Mouse (Mus musculus): ENCODE measurements around the gene Myh7.
"Not testable (repeated sequence)": the region's sequence is repeated elsewhere in the genome, so short reads cannot be mapped to it uniquely, and the experiment has no call there.

Gene Myh7

GRCm38 (mm10) chr14:54994136-54994868 is at the start of gene Myh7:
Gene Myh7, minus strand, starts transcription at chr14:54994626.
- DNase-seq (ENCODE audit: low spot score), result no peak

GRCm38 (mm10) chr14:55043694-55044093 is 49.3 kb upstream of the Myh7 start:
- DNase-seq (ENCODE audit: low spot score), result not testable (repeated sequence)

GRCm38 (mm10) chr14:55032695-55033225 is 38.3 kb upstream of the Myh7 start:
- peak; percentile 23 for DNase-seq (ENCODE audit: low spot score)

- DNase-seq (ENCODE audit: low spot score), result peak; percentile 60
Observed at GRCm38 (mm10) chr14:55029034-55029698, 34.7 kb upstream of the Myh7 start.

GRCm38 (mm10) chr14:55028333-55028835 is 34.0 kb upstream of the Myh7 start:
- peak; percentile 68 for DNase-seq (ENCODE audit: low spot score)

GRCm38 (mm10) chr14:55027653-55028052 is 33.2 kb upstream of the Myh7 start:
- DNase-seq (ENCODE audit: low spot score), result peak; percentile 39

- DNase-seq (ENCODE audit: low spot score), result peak; percentile 23
Observed at GRCm38 (mm10) chr14:55027251-55027650, 32.8 kb upstream of the Myh7 start.

GRCm38 (mm10) chr14:55025527-55025926 is 31.1 kb upstream of the Myh7 start:
- no peak for DNase-seq (ENCODE audit: low spot score)

- DNase-seq (ENCODE audit: low spot score), result peak; percentile 85
Observed at GRCm38 (mm10) chr14:55024236-55024635, 29.8 kb upstream of the Myh7 start.

- no peak for DNase-seq (ENCODE audit: low spot score)
Observed at GRCm38 (mm10) chr14:55023011-55023410, 28.6 kb upstream of the Myh7 start.

- no peak for DNase-seq (ENCODE audit: low spot score)
Observed at GRCm38 (mm10) chr14:55020394-55020793, 26.0 kb upstream of the Myh7 start.

GRCm38 (mm10) chr14:55016876-55017275 is 22.4 kb upstream of the Myh7 start:
- no peak for DNase-seq (ENCODE audit: low spot score)

GRCm38 (mm10) chr14:55015767-55016111 is 21.3 kb upstream of the Myh7 start:
- no peak for DNase-seq (ENCODE audit: low spot score)

- DNase-seq (ENCODE audit: low spot score), result peak; percentile 100
Observed at GRCm38 (mm10) chr14:55014991-55015766, 20.8 kb upstream of the Myh7 start, which contains the start of gene Ngdn. Gene Ngdn, plus strand, starts transcription at chr14:55015454.

- DNase-seq (ENCODE audit: low spot score), result no peak
Observed at GRCm38 (mm10) chr14:55014591-55014990, 20.2 kb upstream of the Myh7 start.

- no peak for DNase-seq (ENCODE audit: low spot score)
Observed at GRCm38 (mm10) chr14:55011116-55011515, 16.7 kb upstream of the Myh7 start.

- DNase-seq (ENCODE audit: low spot score), result no peak
Observed at GRCm38 (mm10) chr14:55008417-55008816, 14.0 kb upstream of the Myh7 start.

GRCm38 (mm10) chr14:55007120-55007908 is 12.9 kb upstream of the Myh7 start:
- DNase-seq (ENCODE audit: low spot score), result no peak

GRCm38 (mm10) chr14:55006541-55006940 is 12.1 kb upstream of the Myh7 start:
- DNase-seq (ENCODE audit: low spot score), result no peak

- no peak for DNase-seq (ENCODE audit: low spot score)
Observed at GRCm38 (mm10) chr14:55005967-55006366, 11.5 kb upstream of the Myh7 start.

GRCm38 (mm10) chr14:55005506-55005905 is 11.1 kb upstream of the Myh7 start:
- no peak for DNase-seq (ENCODE audit: low spot score)

Data from retina, embryonic 14.5 days (tissue).